Mouse (Mus musculus): ENCODE measurements at regions not wholly inside any gene's neighbourhood (a gene's known extent, or its start where the extent isn't known, plus 50 kb on each side); places are given as distances from the start of the nearest gene placed in this dataset.

GRCm38 (mm10) chr10:102659683-102660082, 147.7 kb downstream of the Rassf9 start:
- TF ChIP-seq MYOG (IDR thresholded peaks at IDR 0.05; ENCODE audit: control insufficient read depth in 1 of 3, insufficient read depth in 1 of 3, insufficient read length in 2 of 3, low read depth in 2 of 3) (no peak), POLR2A (IDR thresholded peaks at IDR 0.05; ENCODE audit: insufficient read length, low read depth) (no peak)
